Mouse (Mus musculus) myocyte (in vitro differentiated cells): ENCODE results near the gene Dcakd. TPM values are rescaled to one million over a fixed set of nuclear protein-coding genes. Genes with fewer than 3 reads are reported as not detected.

ENCODE experiments used
- H3K27me3 ChIP-seq: one replicate; pipeline ENCODE4 v1.6.1; 2011; ENCODE audit not compliant: control insufficient read depth, insufficient read depth, insufficient read length
- H3K36me3 ChIP-seq: one replicate; pipeline ENCODE4 v1.6.1; 2011; ENCODE audit not compliant: control insufficient read depth, insufficient read depth
- H3K4me2 ChIP-seq: one replicate; pipeline ENCODE4 v1.6.1; 2011; ENCODE audit warnings: low read depth, control low read depth
- H3K4me3 ChIP-seq: one replicate; pipeline ENCODE4 v1.5.1; 2011; ENCODE audit warnings: mild to moderate bottlenecking, control low read depth, moderate library complexity
- H3K79me2 ChIP-seq: one replicate; pipeline ENCODE4 v1.6.1; 2011; ENCODE audit not compliant: control insufficient read depth, insufficient read depth
- H3ac ChIP-seq: one replicate; pipeline ENCODE4 v1.6.1; 2011; ENCODE audit not compliant: control insufficient read depth, insufficient read length
- CEBPB ChIP-seq: IDR thresholded peaks from 2 replicates; pipeline ENCODE4 v1.6.1; 2011; ENCODE audit warnings: mild to moderate bottlenecking, moderate library complexity; ENCODE audit not compliant: poor library complexity, insufficient read depth, severe bottlenecking
- E2F4 ChIP-seq: IDR thresholded peaks from one replicate; pipeline ENCODE4 v1.6.1; 2011; ENCODE audit warnings: mild to moderate bottlenecking, control low read depth, moderate library complexity; ENCODE audit not compliant: insufficient read depth
- MAX ChIP-seq: IDR thresholded peaks from one replicate; pipeline ENCODE4 v1.6.1; 2011; ENCODE audit warnings: low read depth, mild to moderate bottlenecking, control low read depth
- MYOD1 ChIP-seq, 3 experiments: IDR thresholded peaks; one replicate each; pipeline ENCODE4 v1.6.1; 2011; ENCODE audit warnings: control low read depth in 2 of 3, low read depth in 2 of 3, mild to moderate bottlenecking in 2 of 3, moderate library complexity in 1 of 3; ENCODE audit not compliant: insufficient read length in 2 of 3, control insufficient read depth in 1 of 3
- MYOG ChIP-seq, 3 experiments: IDR thresholded peaks; one replicate each; pipeline ENCODE4 v1.6.1; 2011; ENCODE audit warnings: control low read depth in 2 of 3, low read depth in 2 of 3, mild to moderate bottlenecking in 2 of 3; ENCODE audit not compliant: insufficient read length in 2 of 3, control insufficient read depth in 1 of 3, insufficient read depth in 1 of 3
- POLR2A ChIP-seq: IDR thresholded peaks from one replicate; pipeline ENCODE4 v1.6.1; 2011; ENCODE audit warnings: low read depth, mild to moderate bottlenecking, control low read depth, moderate library complexity; ENCODE audit not compliant: insufficient read length
- POLR2AphosphoS2 ChIP-seq: IDR thresholded peaks from one replicate; pipeline ENCODE4 v1.6.1; 2011; ENCODE audit warnings: low read depth, control low read depth; ENCODE audit not compliant: insufficient read length
- REST ChIP-seq: IDR thresholded peaks from one replicate; pipeline ENCODE4 v1.6.1; 2011; ENCODE audit warnings: mild to moderate bottlenecking, control low read depth, moderate library complexity; ENCODE audit not compliant: insufficient read depth, insufficient read length
- SRF ChIP-seq: IDR thresholded peaks from one replicate; pipeline ENCODE4 v1.6.1; 2011; ENCODE audit warnings: low read depth; ENCODE audit not compliant: control insufficient read depth, insufficient read length
- TCF12 ChIP-seq: IDR thresholded peaks from one replicate; pipeline ENCODE4 v1.6.1; 2011; ENCODE audit warnings: mild to moderate bottlenecking, control low read depth; ENCODE audit not compliant: poor library complexity, insufficient read depth, severe bottlenecking
- TCF3 ChIP-seq: IDR thresholded peaks from one replicate; pipeline ENCODE4 v1.6.1; 2011; ENCODE audit warnings: low read depth, control low read depth; ENCODE audit not compliant: insufficient read length
- USF1 ChIP-seq: IDR thresholded peaks from one replicate; pipeline ENCODE4 v1.6.1; 2011; ENCODE audit warnings: low read depth, mild to moderate bottlenecking, control low read depth, moderate library complexity
- polyA plus RNA-seq: library from polyadenylated mRNA; unstranded; fragments of >200 nt; fragmentation: generic; extraction: Trizol; gene quantifications from one replicate; pipeline ENCODE4 v1.2.1, GENCODE M21; 2012; ENCODE audit warnings: missing spikeins

Dcakd gene
- polyA plus RNA-seq, 1 experiment, result 199 TPM

DNA sequence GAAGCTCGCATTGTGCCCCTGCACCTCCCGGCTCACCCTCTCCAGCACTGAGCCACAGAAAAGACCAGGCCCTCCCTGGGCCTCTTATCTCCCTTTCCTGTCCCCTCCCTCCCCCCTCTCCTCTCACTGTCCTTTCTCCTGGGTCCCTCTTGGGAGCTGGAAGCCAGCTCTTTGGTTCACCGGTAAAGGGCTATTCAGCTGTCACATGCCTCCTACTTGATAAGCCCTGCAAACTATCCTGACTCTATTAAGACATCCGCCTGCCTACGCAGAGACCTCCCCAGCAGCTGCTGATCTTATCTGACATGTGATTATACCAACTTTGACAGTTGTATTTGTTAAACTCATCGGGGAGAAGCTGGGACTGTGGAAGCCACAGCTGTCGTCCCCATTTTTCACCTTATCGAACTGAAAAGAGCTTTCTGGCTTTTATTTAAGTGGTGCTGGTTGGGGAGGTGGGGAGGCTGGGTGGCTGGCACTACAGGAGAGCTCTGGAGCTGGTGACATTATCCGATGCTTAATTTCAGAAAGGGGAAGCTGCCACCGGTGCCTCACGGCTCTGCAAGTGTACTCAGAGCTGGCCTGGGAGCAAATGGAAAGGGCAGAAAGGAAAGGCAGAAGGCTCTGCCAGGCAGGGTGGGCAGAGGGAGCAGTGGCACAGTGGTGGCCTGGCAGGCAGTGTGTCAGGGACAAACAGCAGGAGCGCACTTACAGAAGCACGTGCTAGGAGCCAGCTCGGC is 29.4 kb downstream of the Dcakd start:
- Histone ChIP-seq H3K36me3 (peaks cover 24% of the 10 kb centered on the region), H3K27me3 (no peaks in the 10 kb centered on the region), H3K4me3 (peak overlapping the region; percentile 55), H3K4me2 (peak overlapping the region; percentile 80), H3ac (peak overlapping the region; percentile 4), H3K79me2 (peaks cover 33% of the 10 kb centered on the region)
- peak; percentile 60 for TF ChIP-seq TCF3
- no peak for TF ChIP-seq POLR2AphosphoS2
- peak; percentile 68 for TF ChIP-seq USF1
- peak; percentile 46 for TF ChIP-seq POLR2A
- TF ChIP-seq E2F4, result no peak
- peak; percentile 61; the same call in 1 of the 2 replicates for TF ChIP-seq CEBPB
- TF ChIP-seq REST, result no peak
- TF ChIP-seq MAX, result no peak
- TF ChIP-seq MYOD1 (IDR thresholded peaks at IDR 0.05; ENCODE audit: control insufficient read depth in 1 of 3, insufficient read length in 2 of 3, low read depth in 2 of 3), result peak; percentile 80 to 96 (median 89)
- TF ChIP-seq MYOG (IDR thresholded peaks at IDR 0.05; ENCODE audit: control insufficient read depth in 1 of 3, insufficient read depth in 1 of 3, insufficient read length in 2 of 3, low read depth in 2 of 3), result peak in 2 of 3 experiments; percentile 60 to 93
- peak; percentile 78 for TF ChIP-seq SRF
- TF ChIP-seq TCF12, result peak; percentile 95

- Histone ChIP-seq H3K79me2 (peaks cover 33% of the 10 kb centered on the region), H3K36me3 (peaks cover 24% of the 10 kb centered on the region)
These were observed 29.9 kb downstream of the Dcakd start for GRCm38 (mm10) chr11:102998254-102998576.

GRCm38 (mm10) chr11:102996991-102997770 is 31.0 kb downstream of the Dcakd start:
- Histone ChIP-seq H3K4me3 (peak overlapping the region; percentile 55), H3K79me2 (peaks cover 28% of the 10 kb centered on the region), H3K4me2 (peak overlapping the region; percentile 80), H3K27me3 (no peaks in the 10 kb centered on the region), H3K36me3 (peaks cover 24% of the 10 kb centered on the region), H3ac (no peak overlapping the region)
- TF ChIP-seq SRF (no peak), REST (no peak), E2F4 (no peak), MAX (no peak), TCF12 (no peak), USF1 (no peak)

More at GRCm38 (mm10) chr11:102998254-102998576, 29.9 kb downstream of the Dcakd start:
- H3ac ChIP-seq, result no peak overlapping the region
- H3K4me2 ChIP-seq, result peak overlapping the region; percentile 80
- TF ChIP-seq MYOD1 (IDR thresholded peaks at IDR 0.05; ENCODE audit: control insufficient read depth in 1 of 3, insufficient read length in 2 of 3, low read depth in 2 of 3), result peak in 2 of 3 experiments; percentile 33 to 83
- TF ChIP-seq USF1, result no peak
- TF ChIP-seq POLR2AphosphoS2, result no peak
- TF ChIP-seq MYOG (IDR thresholded peaks at IDR 0.05; ENCODE audit: control insufficient read depth in 1 of 3, insufficient read depth in 1 of 3, insufficient read length in 2 of 3, low read depth in 2 of 3), result peak in 1 of 3 experiments; percentile 73
- no peak for TF ChIP-seq REST
- TF ChIP-seq TCF3, result no peak
- no peak for TF ChIP-seq CEBPB
- TF ChIP-seq TCF12, result no peak
- no peak for TF ChIP-seq MAX
- TF ChIP-seq SRF, result no peak
- TF ChIP-seq POLR2A, result peak; percentile 31
- no peak for TF ChIP-seq E2F4
- H3K4me3 ChIP-seq, result peak overlapping the region; percentile 55
- no peaks in the 10 kb centered on the region for H3K27me3 ChIP-seq

DNA sequence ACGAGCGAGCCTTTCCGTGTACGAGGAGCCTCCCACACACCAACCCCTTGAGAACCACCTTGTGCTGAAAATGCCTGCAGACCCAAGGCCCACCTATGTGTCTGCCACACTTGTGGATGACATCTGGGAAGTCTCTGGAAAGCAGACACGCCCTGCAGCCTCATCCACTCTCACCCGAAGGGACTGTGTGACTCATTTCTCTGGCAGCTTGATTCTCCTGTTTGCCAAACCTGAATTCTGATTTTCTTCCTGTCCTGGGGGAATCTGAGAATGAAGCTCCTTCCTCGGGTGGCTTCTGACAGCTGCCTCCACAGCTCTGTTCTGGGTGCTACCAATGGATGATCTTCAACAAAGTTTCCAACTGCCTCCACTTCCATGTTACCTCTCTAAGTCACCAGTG is 31.7 kb downstream of the Dcakd start:
- peak overlapping the region; percentile 80 for H3K4me2 ChIP-seq
- peaks cover 24% of the 10 kb centered on the region for H3K36me3 ChIP-seq
- no peak overlapping the region for H3ac ChIP-seq
- H3K27me3 ChIP-seq, result no peaks in the 10 kb centered on the region
- H3K4me3 ChIP-seq, result no peak overlapping the region
- H3K79me2 ChIP-seq, result peaks cover 20% of the 10 kb centered on the region
- TF ChIP-seq E2F4 (no peak), POLR2AphosphoS2 (no peak), POLR2A (no peak), TCF12 (peak; percentile 15), REST (no peak), MYOG (IDR thresholded peaks at IDR 0.05; ENCODE audit: control insufficient read depth in 1 of 3, insufficient read depth in 1 of 3, insufficient read length in 2 of 3, low read depth in 2 of 3) (peak in 2 of 3 experiments; percentile 14 to 81), MYOD1 (IDR thresholded peaks at IDR 0.05; ENCODE audit: control insufficient read depth in 1 of 3, insufficient read length in 2 of 3, low read depth in 2 of 3) (peak in 2 of 3 experiments; percentile 9 to 66), USF1 (no peak)
